24 mouse cellular contexts compared by ENCODE assay signal in the genomic region with DNA sequence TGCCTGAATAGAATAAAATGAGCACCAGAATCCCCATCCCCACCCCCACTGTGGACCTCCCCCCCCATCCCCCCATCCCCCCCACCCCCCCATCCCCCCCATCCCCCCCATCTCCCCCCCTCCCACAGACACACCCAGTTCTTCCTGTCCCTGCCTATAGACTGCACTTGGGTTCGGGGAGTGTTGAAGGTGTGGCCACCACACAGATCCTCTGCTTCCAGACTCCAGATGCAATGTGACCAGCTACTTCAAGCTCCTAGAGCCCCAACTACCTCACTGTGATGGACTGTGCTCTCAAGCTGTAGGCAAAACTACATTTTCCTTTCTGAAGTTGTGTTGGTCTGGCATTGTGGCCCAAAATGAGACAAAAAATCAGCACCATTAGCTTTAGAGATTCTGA.
"Had no signal": no experiment of that assay in that cellular context is flagged by ENCODE, and none has a peak within 500 bp of the region (broad histone marks: within the 10 kb centered on the region; RNA-seq: fewer than 3 reads in every experiment).

No protein-coding gene starts in this region.

- H3K27ac ChIP-seq: heart, adult 2 months; heart, embryonic 13.5 days; heart, embryonic 15.5 days; hindbrain, embryonic 13.5 days; hindbrain, embryonic 15.5 days; hindbrain, postnatal 0 days; kidney, embryonic 15.5 days; kidney, postnatal 0 days; limb, embryonic 13.5 days; limb, embryonic 15.5 days; liver, embryonic 12.5 days; liver, embryonic 14.5 days had no signal

- H3K27me3 ChIP-seq: limb, embryonic 15.5 days had no signal

- H3K4me3 ChIP-seq: heart, adult 2 months; heart, embryonic 13.5 days; heart, embryonic 15.5 days; hindbrain, embryonic 13.5 days; hindbrain, embryonic 15.5 days; kidney, embryonic 15.5 days; limb, embryonic 13.5 days; limb, embryonic 15.5 days; liver, embryonic 12.5 days had no signal

- DNase-seq: gastrocnemius, postnatal 14 days; gastrocnemius, postnatal 36 days; heart, adult 11 months; kidney, adult 11 months; kidney, adult 2 months; kidney, adult 9 months; kidney, postnatal 14 days; kidney, postnatal 36 days; layer of hippocampus, adult 9-11 months; layer of hippocampus, postnatal 36 days; left cerebral cortex, postnatal 4 days had no signal

- H3K9me3 ChIP-seq: heart, embryonic 13.5 days; heart, embryonic 15.5 days; hindbrain, embryonic 13.5 days; hindbrain, embryonic 15.5 days; kidney, embryonic 15.5 days; limb, embryonic 13.5 days; limb, embryonic 15.5 days; liver, embryonic 12.5 days had no signal

- H3K36me3 ChIP-seq: heart, embryonic 13.5 days; heart, embryonic 15.5 days; hindbrain, embryonic 13.5 days; hindbrain, embryonic 15.5 days; kidney, embryonic 15.5 days; limb, embryonic 13.5 days; limb, embryonic 15.5 days; liver, embryonic 12.5 days had no signal

- ATAC-seq: hindbrain, postnatal 0 days; liver, embryonic 12.5 days had no signal

- H3K4me2 ChIP-seq: heart, embryonic 11.5 days; heart, embryonic 13.5 days; heart, embryonic 15.5 days; hindbrain, embryonic 13.5 days; hindbrain, embryonic 15.5 days; kidney, embryonic 15.5 days; limb, embryonic 13.5 days; limb, embryonic 15.5 days; liver, embryonic 12.5 days had no signal

- H3K9ac ChIP-seq: heart, embryonic 13.5 days; heart, embryonic 15.5 days; hindbrain, embryonic 13.5 days; hindbrain, embryonic 15.5 days; kidney, embryonic 15.5 days; limb, embryonic 13.5 days; limb, embryonic 15.5 days; liver, embryonic 12.5 days; liver, embryonic 14.5 days had no signal
